Mouse (Mus musculus): ENCODE results near the gene Lama5. TPM values are rescaled to one million over a fixed set of nuclear protein-coding genes. Genes with fewer than 3 reads are reported as not detected.

Gene Lama5
- polyA plus RNA-seq, 1 experiment from 2014 or later, result 3.5 TPM

- Histone ChIP-seq H3K27me3 (0 out of 2 replicates have a peak, but pooled peaks cover 6% of the 10 kb centered on the region), H3K4me1 (replicated peaks) (peaks cover 33% of the 10 kb centered on the region), H3K36me3 (no peaks in the 10 kb centered on the region), H3K4me2 (no peak overlapping the region), H3K4me3 (no peak overlapping the region), H3K27ac (replicated peaks) (no peak overlapping the region), H3K9ac (no peak overlapping the region), H3K9me3 (no peaks in the 10 kb centered on the region)
- WGBS, result 75% methylated on average over 3 of the region's 3 CpGs
- ATAC-seq (ENCODE audit: low FRiP score, low read depth), result no peak
These were observed 7.4 kb downstream of the Lama5 start for GRCm38 (mm10) chr2:180218241-180218640.

- H3K4me2 ChIP-seq, result no peak overlapping the region
- no peaks in the 10 kb centered on the region for H3K9me3 ChIP-seq
- H3K36me3 ChIP-seq, result no peaks in the 10 kb centered on the region
- peaks cover 33% of the 10 kb centered on the region for H3K4me1 ChIP-seq (replicated peaks)
- no peak for ATAC-seq (ENCODE audit: low FRiP score, low read depth)
- H3K27ac ChIP-seq (replicated peaks), result no peak overlapping the region
- WGBS, result 91% methylated on average over 8 of the region's 8 CpGs
- H3K4me3 ChIP-seq, result no peak overlapping the region
- H3K27me3 ChIP-seq, result no peaks in the 10 kb centered on the region
- no peak overlapping the region for H3K9ac ChIP-seq
These were observed 8.1 kb downstream of the Lama5 start for GRCm38 (mm10) chr2:180217587-180217986.

GRCm38 (mm10) chr2:180216921-180217320, 8.7 kb downstream of the Lama5 start:
- 63% methylated on average over 5 of the region's 5 CpGs for WGBS
- ATAC-seq (ENCODE audit: low FRiP score, low read depth), result no peak
- H3K9ac ChIP-seq, result no peak overlapping the region

GRCm38 (mm10) chr2:180215951-180216350, 9.7 kb downstream of the Lama5 start:
- ATAC-seq (ENCODE audit: low FRiP score, low read depth), result no peak
- WGBS, result 77% methylated on average over 6 of the region's 6 CpGs

More at GRCm38 (mm10) chr2:180216921-180217320, 8.7 kb downstream of the Lama5 start:
- Histone ChIP-seq H3K36me3 (no peaks in the 10 kb centered on the region), H3K27me3 (no peaks in the 10 kb centered on the region), H3K27ac (replicated peaks) (no peak overlapping the region), H3K4me1 (replicated peaks) (peaks cover 29% of the 10 kb centered on the region), H3K9me3 (no peaks in the 10 kb centered on the region), H3K4me2 (no peak overlapping the region), H3K4me3 (no peak overlapping the region)

DNA sequence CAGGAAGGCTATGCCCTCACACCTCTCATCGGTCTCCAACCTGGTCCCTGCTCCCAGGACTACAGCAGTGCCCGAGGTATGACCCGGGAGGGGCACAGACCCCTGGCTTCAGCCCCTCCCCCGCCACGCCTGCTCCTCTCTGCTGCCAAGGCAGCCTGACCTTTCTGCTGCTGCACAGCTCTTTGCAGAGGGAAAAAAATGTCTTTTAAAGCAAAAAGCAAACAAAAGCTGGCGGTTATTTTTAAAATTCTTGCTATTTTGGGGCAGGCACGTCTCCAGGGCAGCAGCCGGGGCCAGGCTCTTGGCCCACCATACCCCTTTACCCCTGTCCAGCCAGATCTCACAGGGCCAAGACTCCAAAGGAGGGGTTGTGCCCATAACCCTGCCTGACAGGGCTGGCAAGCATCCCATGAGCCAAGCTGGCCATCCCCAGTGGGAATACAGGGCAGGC, 10.6 kb downstream of the Lama5 start:
- no peaks in the 10 kb centered on the region for H3K36me3 ChIP-seq
- no peak overlapping the region for H3K9ac ChIP-seq
- 74% methylated on average over 8 of the region's 8 CpGs for WGBS

More at GRCm38 (mm10) chr2:180215951-180216350, 9.7 kb downstream of the Lama5 start:
- H3K27ac ChIP-seq (replicated peaks), result no peak overlapping the region
- no peaks in the 10 kb centered on the region for H3K36me3 ChIP-seq
- H3K4me1 ChIP-seq (replicated peaks), result peaks cover 29% of the 10 kb centered on the region
- no peak overlapping the region for H3K9ac ChIP-seq
- no peak overlapping the region for H3K4me2 ChIP-seq
- H3K4me3 ChIP-seq, result no peak overlapping the region
- H3K9me3 ChIP-seq, result no peaks in the 10 kb centered on the region
- no peaks in the 10 kb centered on the region for H3K27me3 ChIP-seq

DNA sequence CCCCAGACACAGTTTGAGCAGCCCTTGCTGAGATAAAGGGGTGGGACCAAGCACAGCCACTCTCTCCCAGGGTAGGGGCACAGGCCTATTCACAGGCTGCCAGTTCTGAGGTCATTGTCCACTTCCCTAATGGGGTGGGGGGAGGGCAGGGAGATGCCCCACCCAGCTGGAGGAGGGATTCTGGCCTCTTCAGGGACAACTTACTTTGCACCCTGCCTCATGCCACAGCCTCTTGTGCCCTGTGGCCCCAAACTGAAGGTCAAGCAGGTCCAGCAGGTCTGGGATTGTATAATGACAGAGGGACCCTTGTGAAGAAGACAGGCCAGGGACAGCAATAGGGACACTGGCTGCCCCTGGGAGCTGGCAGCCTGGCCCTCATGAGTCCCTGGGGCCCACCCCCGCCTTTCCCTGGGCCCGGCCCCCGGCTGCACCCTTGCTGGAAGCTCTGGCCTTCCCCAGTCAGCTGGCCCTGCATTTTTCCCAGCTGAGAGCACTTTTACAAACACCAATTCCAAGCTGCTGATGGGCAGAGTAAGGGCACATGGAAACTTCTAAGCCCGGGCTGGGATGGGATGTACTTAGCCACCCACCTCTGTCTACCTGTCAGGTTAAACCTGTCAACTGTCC, 11.2 kb downstream of the Lama5 start:
- no peaks in the 10 kb centered on the region for H3K9me3 ChIP-seq
- H3K27me3 ChIP-seq, result no peaks in the 10 kb centered on the region
- 63% methylated on average over 4 of the region's 4 CpGs for WGBS
- no peaks in the 10 kb centered on the region for H3K36me3 ChIP-seq
- H3K4me1 ChIP-seq (replicated peaks), result peaks cover 29% of the 10 kb centered on the region
- no peak overlapping the region for H3K27ac ChIP-seq (replicated peaks)
- H3K9ac ChIP-seq, result no peak overlapping the region
- no peak for ATAC-seq (ENCODE audit: low FRiP score, low read depth)
- no peak overlapping the region for H3K4me2 ChIP-seq
- no peak overlapping the region for H3K4me3 ChIP-seq

More for the DNA sequence above, 10.6 kb downstream of the Lama5 start:
- Histone ChIP-seq H3K4me1 (replicated peaks) (peaks cover 29% of the 10 kb centered on the region), H3K27ac (replicated peaks) (no peak overlapping the region), H3K27me3 (no peaks in the 10 kb centered on the region), H3K9me3 (no peaks in the 10 kb centered on the region), H3K4me3 (no peak overlapping the region), H3K4me2 (no peak overlapping the region)
- ATAC-seq (ENCODE audit: low FRiP score, low read depth), result no peak

GRCm38 (mm10) chr2:180212255-180212654, 13.4 kb downstream of the Lama5 start:
- ATAC-seq (ENCODE audit: low FRiP score, low read depth), result no peak
- Histone ChIP-seq H3K27ac (replicated peaks) (no peak overlapping the region), H3K9ac (no peak overlapping the region)

DNA sequence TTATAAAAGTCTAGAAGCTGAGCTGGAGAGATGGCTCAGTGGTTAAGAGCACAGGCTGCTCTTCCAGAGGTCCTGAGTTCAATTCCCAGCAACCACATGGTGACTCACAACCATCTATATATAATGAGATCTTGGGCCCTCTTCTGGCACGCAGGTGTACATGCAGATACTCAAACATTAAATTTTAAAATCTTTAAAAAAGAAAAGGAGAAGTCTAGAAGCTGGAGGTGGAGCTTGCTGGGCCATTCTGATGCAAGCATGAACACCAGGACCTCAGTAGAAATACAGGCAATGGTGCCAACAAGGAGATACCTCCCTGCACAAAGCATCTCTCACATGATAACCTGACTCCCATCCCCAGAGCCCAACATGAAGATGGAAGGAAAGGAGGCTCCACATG, 16.7 kb downstream of the Lama5 start:
- Histone ChIP-seq H3K27ac (replicated peaks) (no peak overlapping the region), H3K4me3 (no peak overlapping the region), H3K9me3 (no peaks in the 10 kb centered on the region), H3K4me2 (no peak overlapping the region), H3K4me1 (replicated peaks) (peaks cover 22% of the 10 kb centered on the region), H3K9ac (no peak overlapping the region), H3K36me3 (no peaks in the 10 kb centered on the region), H3K27me3 (no peaks in the 10 kb centered on the region)
- 81% methylated on average over 1 of the region's 1 CpGs for WGBS
- ATAC-seq (ENCODE audit: low FRiP score, low read depth), result no peak

More at GRCm38 (mm10) chr2:180212255-180212654, 13.4 kb downstream of the Lama5 start:
- Histone ChIP-seq H3K9me3 (no peaks in the 10 kb centered on the region), H3K4me1 (replicated peaks) (peaks cover 14% of the 10 kb centered on the region), H3K4me3 (no peak overlapping the region), H3K36me3 (no peaks in the 10 kb centered on the region), H3K4me2 (no peak overlapping the region), H3K27me3 (no peaks in the 10 kb centered on the region)
- WGBS, result 91% methylated on average over 3 of the region's 3 CpGs

DNA sequence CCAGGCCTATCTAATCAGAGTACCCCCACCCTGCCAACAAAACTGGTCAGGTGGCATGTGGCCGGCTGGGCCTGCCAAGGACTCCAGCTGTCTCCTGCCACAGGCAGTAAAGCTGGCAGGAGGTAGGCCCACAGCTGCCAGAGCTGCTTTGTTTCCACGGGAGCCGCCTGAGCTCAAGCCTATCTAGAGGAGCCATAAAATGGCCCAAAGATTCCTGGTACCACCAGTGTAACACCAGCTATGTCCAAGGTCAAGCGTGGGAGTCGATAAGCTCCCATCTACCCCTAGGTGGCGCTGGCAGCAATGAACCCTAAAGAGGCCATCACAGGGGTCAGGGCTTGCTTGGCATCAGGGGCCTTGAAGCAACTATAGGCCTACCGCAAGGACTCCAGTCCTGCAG, 17.8 kb downstream of the Lama5 start:
- Histone ChIP-seq H3K4me1 (replicated peaks) (peaks cover 22% of the 10 kb centered on the region), H3K27ac (replicated peaks) (no peak overlapping the region)

GRCm38 (mm10) chr2:180205956-180206280, 19.7 kb downstream of the Lama5 start:
- no peaks in the 10 kb centered on the region for H3K36me3 ChIP-seq
- no peak for ATAC-seq (ENCODE audit: low FRiP score, low read depth)
- H3K9me3 ChIP-seq, result no peaks in the 10 kb centered on the region
- peaks cover 22% of the 10 kb centered on the region for H3K4me1 ChIP-seq (replicated peaks)
- H3K4me2 ChIP-seq, result no peak overlapping the region
- WGBS, result 61% methylated on average over 2 of the region's 2 CpGs
- H3K27ac ChIP-seq (replicated peaks), result peak overlapping the region; percentile 66
- H3K4me3 ChIP-seq, result no peak overlapping the region
- H3K27me3 ChIP-seq, result no peaks in the 10 kb centered on the region
- H3K9ac ChIP-seq, result no peak overlapping the region

More for the DNA sequence above, 17.8 kb downstream of the Lama5 start:
- H3K36me3 ChIP-seq, result no peaks in the 10 kb centered on the region
- H3K9ac ChIP-seq, result no peak overlapping the region
- H3K9me3 ChIP-seq, result no peaks in the 10 kb centered on the region
- WGBS, result 59% methylated on average over 7 of the region's 7 CpGs
- no peaks in the 10 kb centered on the region for H3K27me3 ChIP-seq
- ATAC-seq (ENCODE audit: low FRiP score, low read depth), result 0 out of 2 replicates have a peak, but pooled peaks have one; percentile 17
- H3K4me2 ChIP-seq, result no peak overlapping the region
- H3K4me3 ChIP-seq, result no peak overlapping the region

DNA sequence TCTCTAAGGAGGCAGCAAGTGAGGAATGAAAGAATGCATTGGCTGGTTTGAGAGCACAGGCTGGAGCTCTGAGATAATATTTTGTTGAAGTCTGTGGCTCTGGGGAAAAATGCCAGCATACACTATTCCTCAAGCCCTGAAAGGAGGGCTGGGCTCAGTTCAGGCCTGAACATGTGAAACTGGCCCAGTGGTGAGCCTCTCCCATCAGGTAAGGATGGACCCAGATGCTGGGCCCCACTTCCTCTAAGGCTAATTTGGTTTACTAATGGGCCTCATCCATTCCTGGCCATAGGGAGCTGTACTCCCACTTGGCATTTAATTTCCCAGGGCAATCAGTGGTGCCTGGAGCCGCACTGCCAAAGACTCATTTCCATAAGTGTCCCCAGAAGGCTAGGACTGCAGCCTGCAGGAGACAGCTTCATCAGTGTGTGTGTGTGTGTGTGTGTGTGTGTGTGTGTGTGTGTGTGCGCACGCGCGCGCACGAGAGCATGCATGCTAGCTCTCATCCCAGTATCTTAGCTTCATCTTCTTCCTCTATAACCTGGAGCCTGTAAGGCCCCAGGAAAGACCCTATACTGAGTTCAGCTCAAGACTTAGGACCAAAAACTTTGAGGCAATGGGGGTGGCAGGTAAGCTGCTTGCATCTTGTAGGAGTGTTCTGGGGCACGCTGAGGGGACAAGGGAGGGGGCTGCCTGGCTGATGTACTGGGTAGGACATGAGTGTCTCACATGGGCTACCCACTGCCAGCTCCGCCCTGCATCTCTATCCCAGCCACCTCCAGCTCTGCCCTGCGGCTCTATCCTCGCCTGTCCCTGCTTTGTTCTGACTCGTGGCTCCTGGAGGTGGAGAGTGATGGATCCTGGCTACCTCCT, 20.3 kb downstream of the Lama5 start:
- Histone ChIP-seq H3K4me1 (replicated peaks) (peaks cover 22% of the 10 kb centered on the region), H3K27ac (replicated peaks) (peak overlapping the region; percentile 66), H3K9me3 (no peaks in the 10 kb centered on the region), H3K36me3 (no peaks in the 10 kb centered on the region), H3K27me3 (no peaks in the 10 kb centered on the region), H3K4me3 (no peak overlapping the region), H3K4me2 (no peak overlapping the region), H3K9ac (no peak overlapping the region)
- 58% methylated on average over 12 of the region's 12 CpGs for WGBS
- peak; percentile 68 for ATAC-seq (ENCODE audit: low FRiP score, low read depth)

DNA sequence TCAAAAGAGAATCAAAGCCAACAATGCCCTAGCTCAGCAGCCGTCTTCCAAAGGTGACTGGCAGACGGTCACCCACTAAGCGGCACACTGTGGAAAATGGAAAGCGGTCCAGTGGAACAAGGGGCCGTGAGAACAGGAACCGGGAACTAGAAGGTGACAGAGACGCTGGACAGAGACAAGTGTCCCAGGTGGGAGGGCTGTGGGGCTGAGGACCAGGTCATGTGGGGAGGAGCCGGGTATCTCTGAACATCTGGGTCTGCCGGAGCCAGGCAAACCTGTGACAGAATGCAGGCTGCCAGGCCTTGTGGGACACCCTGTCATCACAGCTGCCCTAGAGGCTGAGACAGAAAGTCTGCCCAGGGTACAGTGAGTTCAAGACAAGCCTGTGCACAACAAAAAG, 21.2 kb downstream of the Lama5 start:
- H3K4me1 ChIP-seq (replicated peaks), result peaks cover 22% of the 10 kb centered on the region
- 84% methylated on average over 9 of the region's 9 CpGs for WGBS
- no peaks in the 10 kb centered on the region for H3K9me3 ChIP-seq
- H3K27me3 ChIP-seq, result no peaks in the 10 kb centered on the region
- no peak overlapping the region for H3K4me3 ChIP-seq
- no peak overlapping the region for H3K4me2 ChIP-seq
- peak overlapping the region; percentile 35; the same call in 1 of the 2 replicates for H3K27ac ChIP-seq (replicated peaks)
- H3K36me3 ChIP-seq, result no peaks in the 10 kb centered on the region
- no peak overlapping the region for H3K9ac ChIP-seq
- ATAC-seq (ENCODE audit: low FRiP score, low read depth), result no peak
